Mouse (Mus musculus) macrophage (primary cell): ENCODE measurements around the gene Ntpcr. TPM values are rescaled to one million over a fixed set of nuclear protein-coding genes. Genes with fewer than 3 reads are reported as not detected.

Experiments
- H3K27ac ChIP-seq: fragments of 350-480 bp; formaldehyde crosslinking; 2 replicates; pipeline ENCODE4 v1.9.0; 2021
- H3K36me3 ChIP-seq: fragments of 350-480 bp; formaldehyde crosslinking; 2 replicates; pipeline ENCODE4 v1.9.0; 2021; ENCODE audit errors: inconsistent target
- H3K4me3 ChIP-seq: fragments of 350-480 bp; formaldehyde crosslinking; 2 replicates; pipeline ENCODE4 v1.9.0; 2021; ENCODE audit errors: inconsistent target
- H3K79me2 ChIP-seq: fragments of 350-480 bp; formaldehyde crosslinking; 2 replicates; pipeline ENCODE4 v1.9.0; 2021; ENCODE audit errors: inconsistent target
- WGBS: methylation state at CpG from one replicate; pipeline ENCODE4 v1.1.7; 2026; ENCODE audit warnings: inconsistent platforms; ENCODE audit not compliant: missing documents; 5-methylcytosine and 5-hydroxymethylcytosine counted together
- polyA plus RNA-seq: library from polyadenylated mRNA; stranded (reverse); fragments of 250-400 nt; gene quantifications from 3 replicates; pipeline ENCODE4 v1.2.4, GENCODE M21; 2018; ENCODE audit warnings: inconsistent platforms

Gene Ntpcr
- polyA plus RNA-seq, 1 experiment from 2014 or later: 20.0 TPM

- H3K79me2 ChIP-seq: no peaks in the 10 kb centered on the region
- WGBS: 97% methylated on average over 5 of the region's 5 CpGs
Observed at GRCm38 (mm10) chr8:125709171-125709570, 20.6 kb upstream of the Ntpcr start.

GRCm38 (mm10) chr8:125711514-125711913 is 18.2 kb upstream of the Ntpcr start:
- WGBS: 94% methylated on average over 5 of the region's 5 CpGs
- Histone ChIP-seq H3K79me2 (no peaks in the 10 kb centered on the region), H3K27ac (no peak overlapping the region), H3K4me3 (no peak overlapping the region), H3K36me3 (no peaks in the 10 kb centered on the region)

More at GRCm38 (mm10) chr8:125709171-125709570, 20.6 kb upstream of the Ntpcr start:
- Histone ChIP-seq H3K4me3 (no peak overlapping the region), H3K36me3 (no peaks in the 10 kb centered on the region), H3K27ac (no peak overlapping the region)

- Histone ChIP-seq H3K4me3 (no peak overlapping the region), H3K27ac (no peak overlapping the region), H3K36me3 (no peaks in the 10 kb centered on the region), H3K79me2 (no peaks in the 10 kb centered on the region)
- 88% methylated on average over 4 of the region's 4 CpGs for WGBS
Observed at GRCm38 (mm10) chr8:125716211-125716610, 13.6 kb upstream of the Ntpcr start.

- 93% methylated on average over 7 of the region's 7 CpGs for WGBS
Observed at GRCm38 (mm10) chr8:125716613-125717012, 13.2 kb upstream of the Ntpcr start.

GRCm38 (mm10) chr8:125718914-125719313 is 10.8 kb upstream of the Ntpcr start:
- Histone ChIP-seq H3K36me3 (no peaks in the 10 kb centered on the region), H3K4me3 (no peak overlapping the region), H3K27ac (no peak overlapping the region), H3K79me2 (no peaks in the 10 kb centered on the region)
- WGBS: 78% methylated on average over 4 of the region's 4 CpGs

More at GRCm38 (mm10) chr8:125716613-125717012, 13.2 kb upstream of the Ntpcr start:
- Histone ChIP-seq H3K36me3 (no peaks in the 10 kb centered on the region), H3K4me3 (no peak overlapping the region), H3K79me2 (no peaks in the 10 kb centered on the region), H3K27ac (no peak overlapping the region)

GRCm38 (mm10) chr8:125722675-125723074 is 7.1 kb upstream of the Ntpcr start:
- Histone ChIP-seq H3K4me3 (no peak overlapping the region), H3K36me3 (no peaks in the 10 kb centered on the region), H3K27ac (no peak overlapping the region), H3K79me2 (no peaks in the 10 kb centered on the region)
- WGBS: 89% methylated on average over 7 of the region's 7 CpGs

GRCm38 (mm10) chr8:125723437-125723836 is 6.3 kb upstream of the Ntpcr start:
- no peaks in the 10 kb centered on the region for H3K36me3 ChIP-seq
- no peaks in the 10 kb centered on the region for H3K79me2 ChIP-seq
- H3K4me3 ChIP-seq: no peak overlapping the region
- 97% methylated on average over 6 of the region's 6 CpGs for WGBS
- H3K27ac ChIP-seq: no peak overlapping the region

- H3K79me2 ChIP-seq: no peaks in the 10 kb centered on the region
- peak overlapping the region; percentile 96 for H3K27ac ChIP-seq
- no peaks in the 10 kb centered on the region for H3K36me3 ChIP-seq
- no peak overlapping the region for H3K4me3 ChIP-seq
- 7% methylated on average over 5 of the region's 6 CpGs for WGBS
Observed at GRCm38 (mm10) chr8:125725037-125725820, 4.5 kb upstream of the Ntpcr start.

- no peaks in the 10 kb centered on the region for H3K36me3 ChIP-seq
- no peak overlapping the region for H3K4me3 ChIP-seq
- H3K27ac ChIP-seq: peak overlapping the region; percentile 96
- H3K79me2 ChIP-seq: no peaks in the 10 kb centered on the region
- WGBS: 96% methylated on average over 4 of the region's 4 CpGs
Observed at GRCm38 (mm10) chr8:125726143-125726542, 3.6 kb upstream of the Ntpcr start.

- Histone ChIP-seq H3K27ac (peak overlapping the region; percentile 96), H3K36me3 (no peaks in the 10 kb centered on the region), H3K4me3 (no peak overlapping the region), H3K79me2 (no peaks in the 10 kb centered on the region)
- WGBS: 76% methylated on average over 4 of the region's 5 CpGs
Observed at GRCm38 (mm10) chr8:125726986-125727385, 2.8 kb upstream of the Ntpcr start.

GRCm38 (mm10) chr8:125727797-125728196 is 2.0 kb upstream of the Ntpcr start:
- 0 out of 2 replicates have a peak overlapping the region, but pooled peaks have one; percentile 96 for H3K27ac ChIP-seq
- H3K4me3 ChIP-seq: no peak overlapping the region
- no peaks in the 10 kb centered on the region for H3K79me2 ChIP-seq
- no peaks in the 10 kb centered on the region for H3K36me3 ChIP-seq
- 94% methylated on average over 8 of the region's 8 CpGs for WGBS

GRCm38 (mm10) chr8:125733964-125734956 is 4.5 kb downstream of the Ntpcr start:
- peak overlapping the region; percentile 91 for H3K27ac ChIP-seq

GRCm38 (mm10) chr8:125738956-125739355 is 9.2 kb downstream of the Ntpcr start:
- 97% methylated on average over 4 of the region's 4 CpGs for WGBS
- H3K27ac ChIP-seq: no peak overlapping the region
- H3K4me3 ChIP-seq: no peak overlapping the region
- H3K79me2 ChIP-seq: peaks cover 10% of the 10 kb centered on the region; the same call in 1 of the 2 replicates
- H3K36me3 ChIP-seq: peaks cover 50% of the 10 kb centered on the region; the same call in 1 of the 2 replicates

More at GRCm38 (mm10) chr8:125733964-125734956, 4.5 kb downstream of the Ntpcr start:
- H3K36me3 ChIP-seq: peaks cover 30% of the 10 kb centered on the region; the same call in 1 of the 2 replicates
- 3% methylated on average over 50 of the region's 52 CpGs for WGBS
- peak overlapping the region; percentile 78 for H3K4me3 ChIP-seq
- H3K79me2 ChIP-seq: peaks cover 10% of the 10 kb centered on the region; the same call in 1 of the 2 replicates

- Histone ChIP-seq H3K36me3 (peaks cover 59% of the 10 kb centered on the region), H3K79me2 (no peaks in the 10 kb centered on the region)
- 92% methylated on average over 10 of the region's 10 CpGs for WGBS
Observed at GRCm38 (mm10) chr8:125740655-125741054, 10.9 kb downstream of the Ntpcr start.

More at GRCm38 (mm10) chr8:125740655-125741054, 10.9 kb downstream of the Ntpcr start:
- H3K4me3 ChIP-seq: no peak overlapping the region
- H3K27ac ChIP-seq: no peak overlapping the region
